Mouse (Mus musculus) 3134 (cell line): Measurements from ENCODE around the gene Otor.

Experiments
- DNase-seq: peaks from one replicate; pipeline ENCODE4 v3.0.0-alpha.2; 2011; ENCODE audit warnings: low spot score; ENCODE audit not compliant: insufficient read length; ENCODE audit errors: extremely low read depth

Gene Otor

DNA sequence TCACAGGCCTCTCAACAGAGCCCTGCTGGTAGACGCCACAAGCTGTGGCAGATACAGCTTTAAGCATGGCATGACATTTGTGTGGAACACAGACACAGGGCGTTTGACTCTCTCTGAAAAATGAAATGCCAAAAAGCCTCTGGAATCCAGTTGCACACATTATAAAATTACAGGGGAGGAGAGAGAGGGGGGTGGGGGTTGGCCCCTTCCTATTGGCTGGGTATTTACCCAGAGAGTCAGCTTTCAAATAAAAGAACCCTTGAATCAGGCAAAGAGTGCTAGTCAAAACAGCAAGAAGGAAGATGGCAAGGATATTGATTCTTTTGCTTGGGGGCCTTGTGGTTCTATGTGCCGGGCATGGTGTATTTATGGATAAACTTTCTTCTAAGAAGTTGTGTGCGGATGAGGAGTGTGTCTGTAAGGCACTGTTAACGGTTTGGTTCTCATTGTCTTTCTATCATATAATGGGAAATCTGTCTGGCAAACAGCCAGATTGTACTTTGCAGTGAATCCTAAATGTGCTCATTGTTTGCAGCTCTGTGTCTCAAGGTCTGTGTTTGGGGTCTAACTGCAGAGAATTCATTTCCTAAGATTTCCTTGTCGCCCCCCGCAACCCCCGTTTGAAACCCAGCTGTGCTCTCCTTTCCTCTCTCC lies at the start of gene Otor:
Otor (plus strand) TSS at position 276 of the 654 bp plus-strand sequence.
- DNase-seq, result no peak

DNA sequence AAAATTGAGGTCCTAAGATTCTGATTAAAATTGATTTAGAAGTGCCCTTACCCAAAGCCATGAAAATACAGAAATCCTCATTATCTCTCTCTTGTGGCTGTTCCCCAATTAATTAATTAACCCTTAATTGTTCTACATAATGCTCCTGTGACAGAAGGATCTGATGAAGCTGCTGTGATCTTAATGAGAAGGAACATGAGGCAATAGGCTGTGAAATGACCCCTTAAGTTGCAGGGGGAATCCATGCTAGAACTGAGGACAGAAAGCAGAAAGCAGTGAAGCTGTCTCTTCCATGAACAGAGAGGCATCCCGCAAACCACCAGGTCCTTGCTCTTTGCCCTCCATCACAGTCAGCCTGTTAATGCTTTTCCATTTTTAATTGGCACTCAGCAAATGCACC lies 47.0 kb upstream of the Otor start:
- no peak for DNase-seq

DNA sequence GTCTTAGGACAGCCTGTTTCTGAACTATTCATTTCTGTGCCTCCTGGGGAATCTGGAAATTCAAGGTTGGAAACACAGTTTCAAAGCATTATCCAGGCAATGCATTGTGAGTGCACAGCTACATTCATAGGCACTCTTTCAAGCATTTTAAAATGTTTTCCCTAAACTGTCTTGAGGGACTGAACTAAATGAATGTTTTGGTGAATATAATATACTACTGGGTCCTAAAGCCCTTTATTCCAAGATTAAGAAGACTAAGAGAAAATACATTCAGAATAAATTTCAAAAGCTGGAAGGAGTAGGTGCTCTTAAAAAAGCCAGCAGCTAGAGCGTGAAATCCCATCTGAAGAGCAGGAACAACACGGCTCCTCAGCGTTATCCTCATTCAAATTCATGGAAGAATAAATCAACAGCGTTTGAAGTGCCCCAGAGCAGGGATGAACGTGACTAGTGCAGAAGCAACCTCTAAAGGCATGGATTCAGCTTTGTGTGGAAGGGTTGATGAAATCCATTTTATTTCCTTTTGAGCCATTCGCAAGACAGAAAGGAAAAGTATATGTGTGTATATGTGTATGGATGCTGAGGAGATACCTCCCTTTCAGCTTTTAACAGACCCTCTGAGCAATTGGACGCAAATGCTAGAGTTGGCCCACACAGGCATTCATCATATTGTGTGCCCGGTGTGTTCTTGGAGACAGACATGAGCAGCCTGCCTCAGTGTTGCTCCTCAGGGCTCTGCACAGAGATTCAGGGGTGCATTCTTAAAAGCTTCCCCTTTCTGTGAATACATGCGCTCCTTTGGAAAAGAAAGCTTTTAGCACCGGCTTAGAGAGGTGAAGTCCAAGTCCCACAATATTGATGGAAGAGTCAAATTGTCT lies 45.7 kb upstream of the Otor start:
- no peak for DNase-seq

DNA sequence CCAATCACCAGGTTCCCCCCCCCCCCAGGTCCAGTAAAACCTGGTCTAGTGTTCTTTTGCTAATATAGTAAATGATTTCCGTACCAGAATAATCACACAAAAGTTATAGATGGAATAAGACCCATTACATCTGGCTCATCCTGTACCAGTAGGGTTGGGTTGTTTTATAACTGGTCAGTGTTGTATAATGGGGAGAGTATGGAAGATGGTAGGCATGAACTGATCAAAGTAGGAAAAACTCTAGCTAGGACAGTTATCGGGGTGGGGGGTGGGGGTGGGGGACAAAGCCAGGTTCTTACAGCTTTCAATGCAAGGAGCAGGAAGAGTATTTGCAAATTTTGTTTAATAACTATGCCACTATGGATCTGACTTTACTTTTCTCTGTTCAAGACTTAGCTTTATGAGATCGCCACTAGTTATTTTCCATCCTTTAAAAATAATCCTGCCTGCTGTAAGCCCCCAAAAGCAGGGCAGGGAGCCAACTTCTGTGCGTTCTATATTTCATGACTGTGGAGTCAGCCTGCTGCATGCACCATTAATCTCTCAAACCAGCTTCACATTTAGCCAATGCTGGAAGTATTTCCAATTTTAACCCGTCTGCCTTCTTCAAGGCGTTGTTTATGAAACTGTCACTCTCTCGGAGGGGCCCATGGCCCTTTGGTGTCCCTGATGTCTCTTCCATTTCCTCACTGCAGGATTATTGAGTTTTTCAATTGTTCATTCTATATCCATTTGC lies 43.8 kb upstream of the Otor start:
- no peak for DNase-seq

DNA sequence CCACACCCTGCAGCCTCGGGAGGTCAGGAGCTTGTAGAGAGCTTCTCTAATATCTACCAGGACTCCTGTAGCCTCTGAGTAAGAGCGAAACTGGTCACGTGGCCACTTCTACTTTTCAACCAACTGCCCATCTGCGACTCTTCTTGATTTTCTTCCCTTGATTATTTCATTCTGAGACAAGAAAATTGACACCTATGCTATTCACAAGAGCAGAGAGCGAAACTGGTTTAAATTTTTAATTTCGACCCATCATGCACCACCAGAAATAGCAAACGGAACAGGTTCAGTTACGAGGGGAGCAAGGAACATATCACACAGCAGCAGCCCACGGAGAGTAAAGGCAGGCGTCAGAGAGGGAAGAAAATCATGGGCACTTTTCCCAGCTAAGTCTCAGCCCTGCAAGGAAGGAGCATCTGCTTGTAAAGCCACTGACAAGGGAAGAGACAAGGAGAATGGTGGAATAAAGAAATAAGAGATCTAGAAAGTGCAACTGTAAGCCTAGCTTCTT lies 43.1 kb upstream of the Otor start:
- DNase-seq, result no peak

DNA sequence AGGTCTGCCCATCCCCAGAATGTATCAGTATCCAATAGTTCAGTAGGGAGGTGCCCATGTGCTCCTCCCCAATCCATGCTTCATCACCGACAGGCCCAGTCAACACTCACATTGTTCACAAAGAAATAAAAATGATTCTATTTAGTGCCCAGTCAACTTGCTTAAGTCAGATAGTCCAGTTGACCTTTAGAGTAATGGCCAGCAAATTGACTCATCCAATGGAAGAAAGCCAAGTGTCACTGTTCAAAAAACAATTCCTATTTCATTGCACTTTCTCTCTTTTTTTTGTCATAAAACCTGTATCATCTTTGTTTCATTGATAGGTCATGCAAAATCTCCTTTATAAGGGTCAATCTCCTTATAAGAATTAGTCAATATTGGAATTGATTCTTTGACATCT lies 36.7 kb upstream of the Otor start:
- DNase-seq, result no peak

DNA sequence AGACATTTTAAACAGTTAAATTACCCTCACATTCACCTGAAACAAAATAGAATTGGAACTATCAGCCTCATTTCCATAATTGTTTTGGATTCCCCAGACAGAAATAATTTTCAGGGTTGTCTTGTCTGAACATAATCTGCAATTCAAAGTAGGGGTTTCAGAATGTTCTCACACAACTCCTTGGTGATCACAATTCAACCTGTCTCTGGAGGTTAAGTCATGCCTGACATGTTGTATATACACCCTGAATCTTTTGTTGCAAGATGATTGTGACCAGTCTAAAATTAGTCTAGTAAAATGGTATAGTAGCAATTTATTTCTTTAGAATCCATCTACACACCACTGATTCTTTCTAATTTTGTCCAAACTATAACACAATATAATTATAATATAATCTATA lies 23.0 kb upstream of the Otor start:
- no peak for DNase-seq

DNA sequence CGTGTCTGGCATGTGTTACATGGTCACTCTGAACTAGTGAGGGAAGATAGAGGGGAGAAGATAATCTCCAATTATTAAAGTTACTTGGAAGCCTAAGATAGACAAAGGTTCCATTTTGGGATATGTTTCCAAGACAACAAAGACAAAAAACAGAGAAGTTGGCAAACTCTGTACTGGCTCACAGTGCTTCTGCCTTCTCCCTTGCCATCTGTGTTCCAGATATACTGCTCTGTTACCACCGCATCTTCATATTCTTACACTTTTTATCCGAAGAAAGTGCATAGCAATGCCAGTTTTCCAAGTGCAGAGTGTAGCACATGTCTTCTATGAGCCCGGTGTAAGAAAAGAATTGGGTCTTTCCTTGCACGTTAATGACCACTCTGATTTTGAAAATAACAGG lies 21.5 kb upstream of the Otor start:
- DNase-seq, result no peak

DNA sequence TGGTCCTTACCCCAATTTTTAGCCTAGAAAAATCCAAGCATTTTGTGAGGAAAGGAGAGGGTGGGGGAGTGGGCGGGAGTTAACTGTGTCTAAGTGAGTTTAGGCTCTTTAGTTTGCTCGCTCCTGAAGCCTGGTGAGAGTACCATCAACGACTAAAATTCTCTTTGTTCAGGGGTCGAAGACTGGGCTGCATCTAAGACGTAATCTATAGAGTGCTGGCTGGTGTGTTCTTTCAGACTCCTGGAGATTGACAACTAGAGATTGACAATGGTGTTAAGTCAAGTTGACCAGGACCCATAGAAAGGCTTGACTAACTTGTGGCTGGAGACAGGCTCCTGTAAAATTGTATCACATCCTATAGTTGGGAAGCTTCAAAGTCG lies 15.9 kb upstream of the Otor start:
- DNase-seq, result no peak

DNA sequence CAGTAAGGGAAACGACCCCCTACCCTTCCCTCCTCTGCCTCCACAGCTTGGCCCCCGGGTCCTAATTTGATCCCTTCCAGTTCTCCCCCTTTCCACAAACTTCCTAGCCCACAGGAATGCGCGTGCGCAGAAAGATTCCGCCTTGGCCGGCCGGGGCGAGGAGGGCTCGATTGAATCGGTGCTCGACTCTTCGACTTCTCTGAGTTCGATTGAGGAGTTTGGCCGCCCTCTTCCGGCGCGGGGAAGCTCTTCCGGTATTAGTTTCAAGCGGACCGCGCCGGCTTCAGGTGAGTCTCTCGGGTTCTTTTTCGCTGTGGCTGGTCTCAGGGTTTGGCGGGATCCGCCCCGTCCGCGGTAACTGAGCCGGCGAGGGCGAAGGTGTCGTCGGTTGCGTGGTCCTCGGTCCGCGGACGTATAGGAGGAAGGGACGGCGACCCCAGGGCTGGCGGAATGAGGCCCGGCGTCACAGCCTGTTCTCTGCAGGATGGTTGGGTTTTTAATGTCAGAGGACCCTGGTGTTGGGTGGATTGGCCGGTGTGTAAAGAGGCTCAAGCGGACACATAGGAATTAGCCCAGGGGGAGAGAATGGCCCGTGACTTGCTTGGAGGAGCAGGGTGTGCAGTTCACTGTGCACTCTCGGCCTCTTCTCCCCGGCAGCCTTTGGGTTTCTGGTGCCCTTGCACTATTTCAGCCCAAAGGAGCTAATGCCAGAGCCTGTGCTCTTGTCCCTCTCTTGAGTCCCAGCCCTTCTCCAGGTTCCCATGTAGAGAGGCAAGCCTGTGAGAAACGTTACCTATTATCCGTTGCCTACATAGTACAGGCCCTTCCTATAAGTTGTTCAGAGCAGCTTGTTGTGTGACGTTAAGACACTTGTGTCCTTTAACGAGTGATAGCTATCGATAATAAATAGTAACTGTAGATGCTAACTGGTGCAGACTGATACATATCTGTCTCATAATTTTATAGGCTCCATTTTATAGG lies 15.2 kb upstream of the Otor start, which contains the start of gene Snrpb2:
Snrpb2 (plus strand) TSS at position 228 of the 981 bp plus-strand sequence.
- DNase-seq, result peak; percentile 86

DNA sequence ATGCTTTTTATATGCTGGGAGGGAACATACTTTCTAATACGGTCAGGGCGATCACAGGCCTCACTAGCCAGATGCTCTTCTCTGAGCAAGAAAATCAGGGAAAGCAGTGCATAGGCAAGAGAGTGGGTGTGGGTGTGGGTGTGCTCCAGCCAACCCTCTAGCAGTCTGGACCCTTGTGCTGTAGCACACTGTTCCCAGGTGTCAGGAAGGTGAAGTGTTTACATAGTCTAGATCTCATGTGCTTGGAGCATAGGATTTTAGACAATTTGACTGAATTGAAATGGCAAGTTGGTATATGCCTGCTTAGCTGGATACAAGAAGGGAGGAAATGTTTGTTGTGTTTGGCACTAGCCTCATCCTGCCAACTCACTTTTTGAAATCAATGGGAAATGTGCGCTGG lies 12.4 kb upstream of the Otor start:
- no peak for DNase-seq

DNA sequence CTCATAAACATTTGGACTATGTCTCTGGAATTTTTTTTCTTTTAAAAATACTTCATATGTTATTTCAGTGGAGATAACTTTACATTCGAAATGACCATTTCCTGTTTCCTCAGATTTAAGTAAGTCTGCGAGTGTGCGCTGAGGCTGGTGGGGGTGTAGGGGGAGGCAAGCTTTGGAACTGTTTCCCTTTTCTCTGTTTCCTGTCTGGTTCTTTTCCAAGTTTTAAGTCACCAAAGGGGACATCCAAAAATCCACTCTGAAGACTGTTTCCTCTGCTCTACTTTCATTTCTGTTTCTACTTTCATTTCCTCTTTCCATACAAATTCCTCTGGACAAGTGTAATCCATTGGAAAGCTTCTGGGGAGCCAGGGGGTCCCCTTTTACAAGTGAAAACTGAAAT lies 3.4 kb downstream of the Otor start:
- no peak for DNase-seq

DNA sequence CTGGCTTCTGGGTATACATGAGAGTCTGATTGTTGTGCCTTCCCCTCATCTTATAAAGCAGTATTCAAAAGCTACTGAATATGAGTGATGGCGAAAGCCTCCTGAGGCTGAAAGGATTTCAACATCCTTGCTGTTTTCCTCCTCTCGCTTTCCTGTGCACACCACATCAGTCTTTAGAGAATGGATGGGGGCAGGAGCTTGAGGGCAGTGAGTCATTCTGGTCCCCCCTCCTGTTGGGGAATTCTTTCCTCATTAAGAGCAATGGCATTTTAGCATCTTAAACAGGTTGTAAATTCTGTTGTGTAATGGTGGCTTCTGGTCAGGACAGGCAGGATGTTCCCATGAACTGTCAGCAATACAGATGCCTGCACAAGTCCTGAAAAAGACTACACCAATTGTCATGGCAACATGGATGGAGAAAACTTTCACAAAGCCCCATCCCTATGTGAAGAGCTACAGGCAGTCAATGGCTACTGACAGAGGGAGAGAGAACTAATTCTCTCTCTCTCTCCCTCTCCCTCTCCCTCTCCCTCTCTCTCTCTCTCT lies 6.7 kb downstream of the Otor start:
- DNase-seq, result no peak

DNA sequence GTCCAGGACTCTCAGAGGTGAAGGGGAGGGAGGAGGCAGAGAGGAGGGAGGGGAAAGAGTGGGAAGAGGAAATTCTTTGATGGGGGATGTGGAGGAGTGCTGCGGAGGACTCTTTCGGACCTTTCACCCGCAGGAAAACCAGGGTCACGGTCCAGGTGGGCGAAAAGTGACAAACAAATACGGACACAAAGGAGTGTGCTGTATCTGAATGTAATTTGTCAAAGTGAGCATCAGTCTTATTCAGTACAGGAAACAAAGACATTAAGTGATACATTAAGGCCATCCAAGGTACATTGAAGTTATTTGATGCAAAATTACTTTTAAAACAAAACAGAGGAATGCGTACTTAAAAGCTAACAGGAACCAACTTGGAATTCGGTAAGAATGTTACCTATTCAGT lies 11.6 kb downstream of the Otor start:
- no peak for DNase-seq

DNA sequence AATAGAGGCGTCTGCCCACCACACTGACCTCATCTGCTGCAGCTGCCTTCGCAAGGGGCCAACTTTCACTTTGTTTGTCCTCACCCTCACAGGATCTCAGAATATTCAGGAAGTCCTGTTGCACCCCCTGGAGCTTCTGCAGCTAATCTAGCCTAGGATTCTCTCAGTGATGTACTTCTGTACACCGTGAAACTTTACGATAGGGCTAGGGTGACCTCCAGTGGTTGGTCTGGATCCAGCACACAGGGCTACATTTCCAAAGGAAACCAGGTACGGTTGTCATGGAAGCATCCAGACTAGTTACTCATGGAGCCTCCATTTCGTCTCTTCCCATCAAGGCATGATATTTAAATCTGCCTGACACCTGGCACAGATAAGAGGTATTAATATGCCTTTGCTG lies 15.5 kb downstream of the Otor start:
- DNase-seq, result peak; percentile 7

DNA sequence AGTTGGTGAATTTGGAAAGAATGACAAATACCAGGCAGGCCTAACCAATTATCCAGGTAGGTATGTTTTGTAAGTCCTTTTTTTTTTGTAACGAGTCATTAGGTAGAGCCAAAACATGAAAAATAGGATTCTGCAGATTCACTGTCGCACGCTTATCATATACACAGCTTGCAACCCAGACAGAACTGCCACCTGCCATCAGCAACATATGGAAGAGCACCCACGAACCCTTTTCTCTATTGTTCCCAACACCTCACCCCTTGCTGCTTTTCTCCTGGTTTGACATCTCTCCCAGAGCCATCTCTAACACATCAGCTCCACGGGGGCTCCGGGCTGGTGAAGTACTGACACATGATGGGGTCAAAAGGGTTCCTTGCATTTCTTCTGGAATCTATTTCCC lies 16.5 kb downstream of the Otor start:
- no peak for DNase-seq

DNA sequence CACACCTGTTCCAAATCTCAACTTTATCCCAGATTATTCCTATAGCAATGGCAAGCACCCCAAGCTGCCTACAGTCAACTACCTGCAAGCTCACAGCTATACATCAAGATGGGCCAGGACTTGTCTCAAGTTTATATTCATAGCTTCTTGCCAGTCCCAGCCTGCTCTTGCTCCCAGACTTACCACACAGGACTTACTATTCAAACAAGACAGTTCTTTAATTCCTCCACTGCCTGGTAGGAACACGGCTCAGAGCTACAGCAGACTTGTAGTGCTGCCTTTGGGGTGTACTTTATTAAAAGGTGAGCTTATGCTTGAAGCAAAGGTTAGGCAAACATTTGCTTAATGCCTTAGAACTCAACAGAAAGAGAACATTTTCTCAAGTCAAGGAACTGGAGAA lies 18.9 kb downstream of the Otor start:
- DNase-seq, result no peak

DNA sequence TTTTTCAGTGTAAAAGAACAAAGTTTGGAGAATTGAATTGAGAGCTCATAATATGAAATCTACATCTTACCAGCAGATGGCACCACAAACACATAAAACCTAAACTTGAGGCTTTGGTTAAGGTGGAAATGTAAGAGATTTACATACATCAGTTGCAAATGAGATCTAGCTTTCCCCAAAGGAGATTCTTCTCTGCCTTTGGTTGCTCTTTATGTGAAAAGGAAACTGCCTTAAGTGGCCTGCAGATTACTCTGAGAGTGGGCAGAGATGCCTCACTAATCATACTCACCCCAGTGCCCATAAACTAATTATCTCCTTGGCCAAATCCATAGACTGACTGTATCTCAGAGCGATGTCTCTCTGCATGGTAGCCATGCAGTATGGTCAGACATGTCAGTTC lies 35.6 kb downstream of the Otor start:
- no peak for DNase-seq

DNA sequence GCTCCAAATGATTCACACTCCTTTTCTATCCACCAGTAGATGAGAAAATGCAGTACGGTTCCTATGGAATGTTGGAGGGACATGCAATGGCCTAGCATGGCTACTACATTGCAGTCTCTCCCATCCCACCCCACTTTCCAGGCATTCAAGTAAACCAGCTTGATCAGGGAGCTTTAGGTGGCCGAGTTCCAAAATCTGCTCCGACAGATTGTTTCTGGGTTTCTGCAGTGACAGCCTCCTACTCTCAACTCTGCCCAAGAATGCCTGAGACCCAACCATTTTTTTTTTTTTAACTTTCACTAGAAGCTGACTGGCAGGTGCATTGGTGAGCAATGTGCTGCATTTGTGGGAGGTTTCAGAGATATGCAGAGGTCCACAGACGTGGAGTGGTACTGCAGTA lies 36.4 kb downstream of the Otor start:
- no peak for DNase-seq

DNA sequence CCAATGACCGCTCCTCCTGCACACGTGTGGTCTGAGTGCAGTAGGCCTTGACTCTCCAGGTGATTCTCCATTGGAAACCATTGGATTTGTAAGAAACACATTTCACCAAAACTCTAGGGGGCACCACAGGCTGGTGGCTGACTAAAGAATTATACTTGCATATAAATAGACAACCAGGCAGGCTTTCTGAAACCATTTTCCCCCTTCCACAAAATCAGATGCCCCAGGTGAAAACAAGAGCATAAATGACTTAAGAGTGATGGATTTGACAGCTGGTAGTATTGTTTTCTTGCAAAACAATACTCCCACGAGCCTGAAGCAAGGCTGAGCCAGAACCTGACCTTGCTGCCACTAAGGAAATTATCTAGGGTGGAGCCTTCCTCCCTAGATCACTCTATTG lies 39.2 kb downstream of the Otor start:
- DNase-seq, result no peak
